8 mouse cellular contexts compared by ENCODE assay signal in the genomic region with DNA sequence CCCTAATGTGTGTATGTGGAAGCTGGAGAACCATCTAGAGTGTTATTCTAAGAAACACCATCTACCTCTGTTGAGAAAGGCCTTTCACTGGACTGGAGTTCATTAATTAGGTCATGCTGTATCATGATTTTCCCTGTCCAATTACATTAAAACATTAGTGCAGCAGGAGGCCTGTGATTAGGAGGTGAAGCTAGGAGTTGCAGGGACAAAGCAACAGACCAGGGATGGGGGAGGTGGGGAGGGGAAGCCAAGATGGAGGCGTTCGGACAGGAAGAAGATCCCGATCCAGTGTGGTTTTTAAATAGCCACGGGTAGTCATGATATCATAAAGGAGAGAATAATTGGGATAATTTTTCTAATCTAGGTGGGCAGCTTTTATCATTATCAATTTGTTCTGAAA.
"Had no signal": no experiment of that assay in that cellular context is flagged by ENCODE, and none has a peak within 500 bp of the region (broad histone marks: within the 10 kb centered on the region; RNA-seq: fewer than 3 reads in every experiment).

No protein-coding gene starts in this region.

- DNase-seq: liver, postnatal 0 days; lung, adult 2 months; lung, postnatal 14 days; lung, postnatal 36 days; right cerebral cortex, postnatal 14 days; thymus, adult 2 months; thymus, postnatal 25 days; thymus, postnatal 4 days had no signal
